Mouse (Mus musculus) kidney, postnatal 25 days (tissue): Measurements from ENCODE around the gene Mrpl45.

ENCODE experiments used
- DNase-seq, 2 experiments: peaks; one replicate each; pipeline ENCODE4 v3.0.0; 2021; ENCODE audit warnings: mixed read lengths in 2 of 2

Gene Mrpl45

GRCm38 (mm10) chr11:97368501-97368900, 53.0 kb downstream of the Mrpl45 start:
- DNase-seq, result no peak

DNA sequence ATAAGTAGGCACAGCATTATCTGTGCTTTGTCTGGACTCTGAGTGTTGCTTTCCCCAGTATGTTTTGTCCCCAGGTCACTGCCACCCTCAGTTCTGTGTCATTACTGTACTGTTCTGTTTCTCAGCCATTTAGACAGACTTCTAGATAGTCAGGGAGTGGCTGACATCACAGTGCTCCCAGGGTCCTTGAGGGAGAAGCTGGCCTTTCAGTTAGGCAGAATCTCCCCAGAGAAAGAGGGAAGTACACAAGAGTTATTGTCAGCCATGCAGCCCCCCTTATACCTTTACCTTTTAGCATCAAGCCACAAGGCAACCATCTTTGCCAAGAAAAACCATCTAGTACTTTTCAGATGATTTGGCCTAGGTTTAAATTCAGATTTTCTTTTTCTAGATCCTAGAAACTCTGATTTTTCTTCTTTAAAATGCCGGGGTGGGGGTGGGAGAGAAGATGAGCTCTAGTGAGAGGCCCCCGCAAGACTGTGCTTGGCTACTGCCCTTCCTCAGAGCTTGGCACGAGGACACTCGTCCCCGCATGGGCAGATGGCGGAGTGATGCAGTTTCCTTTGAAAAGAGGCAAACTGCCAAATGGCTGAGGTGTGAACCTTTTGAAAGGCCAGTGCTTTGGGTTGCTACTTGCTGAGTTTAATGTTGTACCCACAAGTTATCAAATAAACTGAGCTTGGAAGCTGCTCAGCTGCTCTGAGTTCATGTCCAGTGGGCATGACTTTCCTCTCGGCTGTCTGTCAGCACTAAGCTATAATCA, 55.0 kb downstream of the Mrpl45 start:
- DNase-seq, result peak; percentile 57 to 76

- no peak for DNase-seq
These were observed 56.8 kb downstream of the Mrpl45 start for GRCm38 (mm10) chr11:97372159-97372864.

- DNase-seq, result no peak
These were observed 57.9 kb downstream of the Mrpl45 start for GRCm38 (mm10) chr11:97373402-97373801.
